Mouse (Mus musculus): ENCODE data around the gene U2af1l4.

- TF ChIP-seq ZNF384 (IDR thresholded peaks at IDR 0.05; ENCODE audit: low read depth, low read length) (no peak), ZC3H11A (IDR thresholded peaks at IDR 0.05; ENCODE audit: borderline replicate concordance, low read depth, low read length) (no peak), MAFK (IDR thresholded peaks at IDR 0.05; ENCODE audit: insufficient read depth, low read depth, low read length) (no peak), CHD2 (IDR thresholded peaks at IDR 0.05; ENCODE audit: low read depth, low read length) (no peak)
Observed at GRCm38 (mm10) chr7:30586455-30587020, 23.4 kb downstream of the U2af1l4 start.

All from ES-E14 (cell line).